Mouse (Mus musculus): ENCODE results near the gene Chd4. TPM values are rescaled to one million over a fixed set of nuclear protein-coding genes. Genes with fewer than 3 reads are reported as not detected.

Gene Chd4
- polyA plus RNA-seq, 1 experiment from 2014 or later = 92.4 TPM

DNA sequence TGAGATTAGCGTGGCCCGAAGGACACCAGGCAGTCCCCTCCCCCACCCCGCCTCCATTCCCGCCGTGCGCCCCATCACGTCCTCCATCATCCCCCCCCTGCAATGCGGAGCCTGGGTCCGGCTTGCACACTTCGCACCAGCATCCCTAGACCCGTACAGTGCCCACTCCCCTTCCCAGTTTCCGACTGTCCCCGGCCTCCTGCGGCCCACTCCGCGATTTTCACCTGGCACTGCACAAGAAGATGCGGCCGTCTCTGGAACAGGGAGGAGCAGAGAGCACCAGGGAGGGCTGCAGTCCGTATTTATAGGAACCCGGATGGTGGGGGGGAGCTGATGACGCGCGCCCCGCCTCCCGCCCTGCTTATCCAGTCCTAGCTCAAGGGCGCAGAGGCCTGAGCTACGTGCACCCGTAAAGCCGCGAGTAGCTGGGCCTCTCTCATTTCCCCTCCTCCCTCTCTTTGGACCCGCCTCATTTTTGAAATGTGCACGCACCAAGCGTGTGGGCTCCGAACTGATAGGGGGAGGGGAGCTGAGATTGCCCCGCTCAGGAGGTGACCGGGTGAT, 69.6 kb downstream of the Chd4 start:
- peaks cover 20% of the 10 kb centered on the region for H3K4me1 ChIP-seq (ENCODE audit: insufficient read depth)
- H3K27ac ChIP-seq (ENCODE audit: low read depth) = peak overlapping the region; percentile 98
- under 1% methylated on average over 36 of the region's 36 CpGs for WGBS
- no peaks in the 10 kb centered on the region for H3K27me3 ChIP-seq (ENCODE audit: insufficient read depth, low read length)
- ATAC-seq (ENCODE audit: insufficient read depth) = peak; percentile 93
- H3K36me3 ChIP-seq (ENCODE audit: insufficient read depth) = peaks cover 76% of the 10 kb centered on the region
- peak overlapping the region; percentile 98 for H3K9ac ChIP-seq
- no peaks in the 10 kb centered on the region for H3K9me3 ChIP-seq (ENCODE audit: low read depth, low read length)
- peak; percentile 99 for DNase-seq
- H3K4me2 ChIP-seq = peak overlapping the region; percentile 98
- H3K4me3 ChIP-seq (ENCODE audit: low read depth, low read length) = peak overlapping the region; percentile 95
- no peak for TF ChIP-seq CTCF (IDR thresholded peaks at IDR 0.05; ENCODE audit: low read depth)

DNA sequence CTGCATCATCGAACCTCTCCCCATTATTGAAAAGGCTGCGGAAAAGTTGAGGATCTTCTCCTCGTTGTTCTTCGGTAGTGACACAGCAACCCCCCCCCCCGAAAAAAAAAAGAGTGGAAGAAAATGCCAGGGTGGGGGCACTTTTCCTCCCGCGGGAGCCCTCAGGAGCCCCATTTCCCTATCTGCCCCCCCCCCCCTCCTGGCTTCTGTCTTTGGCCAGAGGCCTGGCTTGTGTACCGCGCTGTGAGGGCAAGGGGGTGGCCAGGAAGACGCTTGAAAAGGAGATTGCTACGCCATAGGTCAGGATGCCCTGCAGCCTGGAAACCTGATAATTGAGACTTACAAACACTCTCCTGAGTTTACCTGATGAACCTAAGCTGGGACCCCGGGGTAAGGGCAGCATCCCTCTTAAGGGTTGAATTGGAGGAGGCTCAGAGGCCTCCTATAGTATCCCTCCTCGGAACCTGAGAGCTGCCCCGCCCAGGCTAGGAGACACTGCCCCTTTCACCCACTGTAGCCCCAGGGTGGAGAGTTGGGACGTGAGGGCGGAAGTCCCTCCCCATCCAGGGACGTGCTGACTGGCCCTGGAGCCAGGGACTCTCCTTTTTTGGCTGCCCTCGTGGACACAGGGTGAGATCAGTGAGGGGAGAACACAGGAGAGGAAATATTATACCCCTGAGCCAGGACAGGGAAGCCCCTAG, 70.4 kb downstream of the Chd4 start, which contains the start of gene Gapdh:
TSS of gene Gapdh (minus strand) at position 417 of the 701 bp plus-strand sequence.
- ATAC-seq (ENCODE audit: insufficient read depth) = peak; percentile 68
- 1% methylated on average over 18 of the region's 18 CpGs for WGBS
- peaks cover 20% of the 10 kb centered on the region for H3K4me1 ChIP-seq (ENCODE audit: insufficient read depth)

GRCm38 (mm10) chr6:125166861-125167650, 71.3 kb downstream of the Chd4 start:
- Histone ChIP-seq H3K4me2 (peak overlapping the region; percentile 98), H3K27me3 (ENCODE audit: insufficient read depth, low read length) (no peaks in the 10 kb centered on the region), H3K4me3 (ENCODE audit: low read depth, low read length) (peak overlapping the region; percentile 95), H3K4me1 (ENCODE audit: insufficient read depth) (peaks cover 20% of the 10 kb centered on the region), H3K9me3 (ENCODE audit: low read depth, low read length) (no peaks in the 10 kb centered on the region), H3K27ac (ENCODE audit: low read depth) (peak overlapping the region; percentile 98), H3K9ac (peak overlapping the region; percentile 65), H3K36me3 (ENCODE audit: insufficient read depth) (peaks cover 76% of the 10 kb centered on the region)
- ATAC-seq (ENCODE audit: insufficient read depth) = peak; percentile 16; the same call in 1 of the 2 replicates
- no peak for TF ChIP-seq CTCF (IDR thresholded peaks at IDR 0.05; ENCODE audit: low read depth)
- WGBS = 14% methylated on average over 10 of the region's 10 CpGs
- peak; percentile 63 for DNase-seq

More for the DNA sequence above, 70.4 kb downstream of the Chd4 start, which contains the start of gene Gapdh:
- peak; percentile 86 for DNase-seq
- no peaks in the 10 kb centered on the region for H3K9me3 ChIP-seq (ENCODE audit: low read depth, low read length)
- peaks cover 76% of the 10 kb centered on the region for H3K36me3 ChIP-seq (ENCODE audit: insufficient read depth)
- peak within 1 kb of the TSS; percentile 95 for H3K4me3 ChIP-seq (ENCODE audit: low read depth, low read length)
- H3K4me2 ChIP-seq = peak within 1 kb of the TSS; percentile 98
- no peak for TF ChIP-seq CTCF (IDR thresholded peaks at IDR 0.05; ENCODE audit: low read depth)
- H3K27ac ChIP-seq (ENCODE audit: low read depth) = peak within 1 kb of the TSS; percentile 98
- H3K27me3 ChIP-seq (ENCODE audit: insufficient read depth, low read length) = no peaks in the 10 kb centered on the region
- H3K9ac ChIP-seq = peak within 1 kb of the TSS; percentile 98

- Histone ChIP-seq H3K27me3 (ENCODE audit: insufficient read depth, low read length) (no peaks in the 10 kb centered on the region), H3K27ac (ENCODE audit: low read depth) (peak overlapping the region; percentile 98; the same call in 1 of the 2 replicates), H3K9me3 (ENCODE audit: low read depth, low read length) (no peaks in the 10 kb centered on the region), H3K4me1 (ENCODE audit: insufficient read depth) (peaks cover 20% of the 10 kb centered on the region), H3K4me2 (no peak overlapping the region), H3K36me3 (ENCODE audit: insufficient read depth) (peaks cover 78% of the 10 kb centered on the region), H3K4me3 (ENCODE audit: low read depth, low read length) (no peak overlapping the region), H3K9ac (no peak overlapping the region)
- DNase-seq (no peak), ATAC-seq (ENCODE audit: insufficient read depth) (no peak)
- WGBS = 87% methylated on average over 14 of the region's 14 CpGs
- no peak for TF ChIP-seq CTCF (IDR thresholded peaks at IDR 0.05; ENCODE audit: low read depth)
Measured at GRCm38 (mm10) chr6:125168086-125168485, 72.3 kb downstream of the Chd4 start.

DNA sequence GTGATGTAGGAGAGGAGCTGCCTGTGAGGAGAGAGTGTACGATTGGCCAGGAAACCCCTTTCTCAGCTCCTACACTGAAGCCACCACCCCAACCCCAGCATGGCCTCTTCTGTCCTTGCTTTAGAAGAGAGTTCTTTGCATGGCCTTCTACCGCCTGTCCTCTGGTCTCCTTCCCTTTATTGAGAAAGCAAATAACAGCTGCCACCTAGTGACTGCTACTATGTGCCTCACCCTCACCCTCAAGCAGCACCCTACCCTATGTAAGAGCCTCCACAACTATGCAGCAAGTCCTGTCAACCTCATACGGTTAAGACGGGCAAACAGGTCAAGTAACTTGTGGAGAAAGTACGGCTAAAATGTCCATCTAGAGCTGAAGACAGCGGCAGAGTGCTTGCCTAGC, 74.4 kb downstream of the Chd4 start:
- H3K4me2 ChIP-seq = no peak overlapping the region
- H3K4me3 ChIP-seq (ENCODE audit: low read depth, low read length) = no peak overlapping the region
- H3K27me3 ChIP-seq (ENCODE audit: insufficient read depth, low read length) = no peaks in the 10 kb centered on the region
- H3K27ac ChIP-seq (ENCODE audit: low read depth) = no peak overlapping the region
- 77% methylated on average over 6 of the region's 6 CpGs for WGBS
- H3K36me3 ChIP-seq (ENCODE audit: insufficient read depth) = peaks cover 84% of the 10 kb centered on the region
- no peak for TF ChIP-seq CTCF (IDR thresholded peaks at IDR 0.05; ENCODE audit: low read depth)
- no peaks in the 10 kb centered on the region for H3K9me3 ChIP-seq (ENCODE audit: low read depth, low read length)
- DNase-seq = no peak
- H3K9ac ChIP-seq = no peak overlapping the region
- H3K4me1 ChIP-seq (ENCODE audit: insufficient read depth) = peaks cover 12% of the 10 kb centered on the region
- no peak for ATAC-seq (ENCODE audit: insufficient read depth)

GRCm38 (mm10) chr6:125172474-125172873, 76.7 kb downstream of the Chd4 start:
- TF ChIP-seq CTCF (IDR thresholded peaks at IDR 0.05; ENCODE audit: low read depth) = no peak
- no peak overlapping the region for H3K4me3 ChIP-seq (ENCODE audit: low read depth, low read length)
- H3K9me3 ChIP-seq (ENCODE audit: low read depth, low read length) = no peaks in the 10 kb centered on the region
- H3K4me2 ChIP-seq = no peak overlapping the region
- WGBS = 54% methylated on average over 2 of the region's 2 CpGs
- peaks cover 3% of the 10 kb centered on the region; the same call in 1 of the 2 replicates for H3K4me1 ChIP-seq (ENCODE audit: insufficient read depth)
- DNase-seq (no peak), ATAC-seq (ENCODE audit: insufficient read depth) (no peak)
- no peak overlapping the region for H3K9ac ChIP-seq
- H3K27ac ChIP-seq (ENCODE audit: low read depth) = no peak overlapping the region
- H3K27me3 ChIP-seq (ENCODE audit: insufficient read depth, low read length) = no peaks in the 10 kb centered on the region
- H3K36me3 ChIP-seq (ENCODE audit: insufficient read depth) = peaks cover 100% of the 10 kb centered on the region

DNA sequence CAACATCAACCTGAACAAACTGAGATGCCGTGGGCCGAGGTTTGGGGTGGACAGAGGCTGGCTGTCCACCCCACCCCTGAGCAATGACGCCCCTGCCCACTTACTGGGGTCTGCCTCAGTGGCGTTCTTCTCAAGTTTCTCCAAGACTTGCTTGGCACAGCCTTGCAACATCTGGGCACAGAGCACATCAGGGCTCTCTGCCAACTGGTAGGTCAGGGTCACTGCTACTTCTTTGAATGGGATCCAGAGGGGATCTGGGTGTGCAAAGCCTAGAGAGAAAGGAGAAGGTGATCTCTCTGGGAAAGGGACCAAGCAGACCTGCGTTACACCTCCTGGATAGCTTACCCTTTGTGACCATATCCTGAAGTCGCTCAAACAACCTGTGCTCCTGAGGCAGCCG, 77.5 kb downstream of the Chd4 start:
- Histone ChIP-seq H3K4me2 (no peak overlapping the region), H3K4me3 (ENCODE audit: low read depth, low read length) (no peak overlapping the region), H3K9me3 (ENCODE audit: low read depth, low read length) (no peaks in the 10 kb centered on the region), H3K27me3 (ENCODE audit: insufficient read depth, low read length) (no peaks in the 10 kb centered on the region), H3K36me3 (ENCODE audit: insufficient read depth) (peaks cover 100% of the 10 kb centered on the region), H3K27ac (ENCODE audit: low read depth) (no peak overlapping the region), H3K9ac (no peak overlapping the region), H3K4me1 (ENCODE audit: insufficient read depth) (no peaks in the 10 kb centered on the region)
- DNase-seq (no peak), ATAC-seq (ENCODE audit: insufficient read depth) (no peak)
- 94% methylated on average over 7 of the region's 7 CpGs for WGBS
- TF ChIP-seq CTCF (IDR thresholded peaks at IDR 0.05; ENCODE audit: low read depth) = no peak
